Mouse (Mus musculus): ENCODE results near the gene Rbfox1.

DNA sequence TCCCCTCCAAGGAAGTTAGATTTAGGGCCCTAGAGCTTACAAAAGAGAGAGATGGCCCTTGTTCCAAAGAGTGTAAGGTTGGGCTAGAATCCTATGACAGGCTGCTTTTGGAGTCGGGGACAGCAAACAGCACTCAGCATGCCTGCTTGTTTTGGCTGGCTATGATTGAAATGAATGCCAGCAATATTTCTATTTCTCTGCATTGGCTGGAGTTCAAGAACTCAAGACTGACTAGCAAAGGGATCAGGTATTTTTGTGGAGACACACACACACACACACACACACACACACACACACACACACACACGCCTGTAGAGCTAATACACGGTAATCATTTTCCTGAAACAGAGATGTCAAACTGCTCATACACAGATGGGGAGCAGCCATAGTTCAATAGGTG is 1566.0 kb downstream of the Rbfox1 start:
- TF ChIP-seq CTCF (IDR thresholded peaks at IDR 0.05; ENCODE audit: low read depth, low read length), result no peak
- no peak for TF ChIP-seq POLR2A (IDR thresholded peaks at IDR 0.05; ENCODE audit: borderline replicate concordance, low read depth, low read length)

Measured in bone marrow macrophage, adult 2 months (primary cell).